Mouse (Mus musculus) ES-Bruce4 (cell line): ENCODE data around the gene Arrb1. TPM values are rescaled to one million over a fixed set of nuclear protein-coding genes. Genes with fewer than 3 reads are reported as not detected.

ENCODE experiments used
- H3K27ac ChIP-seq: 2 replicates; pipeline ENCODE4 v1.5.1; 2012; ENCODE audit warnings: low read length, inconsistent platforms; ENCODE audit not compliant: insufficient read depth
- H3K27me3 ChIP-seq: 2 replicates; pipeline ENCODE4 v1.6.1; 2012; ENCODE audit warnings: mild to moderate bottlenecking, low read length, inconsistent platforms; ENCODE audit not compliant: control insufficient read depth, poor library complexity, insufficient read depth, severe bottlenecking
- H3K36me3 ChIP-seq: 2 replicates; pipeline ENCODE4 v1.6.1; 2012; ENCODE audit warnings: inconsistent platforms, mild to moderate bottlenecking, low read length, moderate library complexity; ENCODE audit not compliant: control insufficient read depth, poor library complexity, insufficient read depth, severe bottlenecking
- H3K4me1 ChIP-seq: one replicate; pipeline ENCODE4 v1.8.1; 2011; ENCODE audit warnings: low read length; ENCODE audit not compliant: control insufficient read depth, insufficient read depth
- H3K4me3 ChIP-seq: 2 replicates; pipeline ENCODE4 v1.5.1; 2011; ENCODE audit warnings: low read depth, mild to moderate bottlenecking, low read length
- H3K9ac ChIP-seq: 2 replicates; pipeline ENCODE4 v1.6.1; 2012; ENCODE audit warnings: low read depth, mild to moderate bottlenecking, inconsistent platforms; ENCODE audit not compliant: poor library complexity, severe bottlenecking
- H3K9me3 ChIP-seq: replicated peaks from 2 replicates; pipeline ENCODE4 v1.6.1; 2012; ENCODE audit warnings: mild to moderate bottlenecking, low read length, inconsistent platforms; ENCODE audit not compliant: control insufficient read depth, poor library complexity, insufficient read depth, severe bottlenecking
- CTCF ChIP-seq: IDR thresholded peaks from one replicate; pipeline ENCODE4 v1.8.1; 2011; ENCODE audit warnings: low read depth, low read length
- EP300 ChIP-seq: IDR thresholded peaks from 2 replicates; pipeline ENCODE4 v1.6.1; 2011; ENCODE audit warnings: low read depth, low read length; ENCODE audit not compliant: insufficient read depth
- POLR2A ChIP-seq: IDR thresholded peaks from one replicate; pipeline ENCODE4 v1.8.1; 2011; ENCODE audit warnings: low read length; ENCODE audit not compliant: insufficient read depth
- polyA plus RNA-seq: library from polyadenylated mRNA; stranded (reverse); fragments of >200 nt; gene quantifications from 2 replicates; pipeline ENCODE4 v1.2.4, GENCODE M21; 2011; ENCODE audit warnings: low read depth; ENCODE audit not compliant: missing spikeins, insufficient read depth, insufficient read length

Arrb1 gene
- polyA plus RNA-seq, 1 experiment = 31.7 TPM

DNA sequence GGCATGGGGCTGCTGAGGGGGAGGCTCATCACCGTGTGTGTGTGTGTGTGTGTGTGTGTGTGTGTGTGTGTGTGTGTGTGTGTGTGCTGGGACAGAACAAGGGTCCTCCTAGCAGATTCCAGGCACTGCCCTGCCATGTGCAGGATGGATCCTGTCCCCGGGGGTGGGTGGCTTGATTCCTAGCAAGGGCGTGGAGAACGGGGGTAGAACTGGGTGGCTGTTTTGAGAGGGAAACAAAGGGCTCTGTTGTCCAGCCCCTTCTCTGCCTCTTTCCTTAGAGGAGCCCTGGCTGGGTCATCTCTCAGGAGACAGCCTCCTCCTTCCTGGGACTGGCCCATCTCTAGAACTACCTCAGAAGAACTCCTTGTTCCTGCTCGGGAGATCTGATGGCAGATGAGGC lies 5.9 kb downstream of the Arrb1 start:
- Histone ChIP-seq H3K4me1 (peaks cover 9% of the 10 kb centered on the region), H3K27me3 (no peaks in the 10 kb centered on the region), H3K4me3 (no peak overlapping the region), H3K9ac (no peak overlapping the region), H3K9me3 (no peaks in the 10 kb centered on the region), H3K27ac (no peak overlapping the region), H3K36me3 (no peaks in the 10 kb centered on the region)
- TF ChIP-seq EP300 = no peak
- TF ChIP-seq CTCF = no peak
- no peak for TF ChIP-seq POLR2A

GRCm38 (mm10) chr7:99544272-99544671 lies 9.0 kb downstream of the Arrb1 start:
- Histone ChIP-seq H3K4me3 (no peak overlapping the region), H3K27ac (no peak overlapping the region), H3K36me3 (no peaks in the 10 kb centered on the region), H3K4me1 (peaks cover 5% of the 10 kb centered on the region), H3K27me3 (no peaks in the 10 kb centered on the region), H3K9me3 (no peaks in the 10 kb centered on the region), H3K9ac (no peak overlapping the region)
- TF ChIP-seq POLR2A = no peak
- no peak for TF ChIP-seq CTCF
- TF ChIP-seq EP300 = no peak

DNA sequence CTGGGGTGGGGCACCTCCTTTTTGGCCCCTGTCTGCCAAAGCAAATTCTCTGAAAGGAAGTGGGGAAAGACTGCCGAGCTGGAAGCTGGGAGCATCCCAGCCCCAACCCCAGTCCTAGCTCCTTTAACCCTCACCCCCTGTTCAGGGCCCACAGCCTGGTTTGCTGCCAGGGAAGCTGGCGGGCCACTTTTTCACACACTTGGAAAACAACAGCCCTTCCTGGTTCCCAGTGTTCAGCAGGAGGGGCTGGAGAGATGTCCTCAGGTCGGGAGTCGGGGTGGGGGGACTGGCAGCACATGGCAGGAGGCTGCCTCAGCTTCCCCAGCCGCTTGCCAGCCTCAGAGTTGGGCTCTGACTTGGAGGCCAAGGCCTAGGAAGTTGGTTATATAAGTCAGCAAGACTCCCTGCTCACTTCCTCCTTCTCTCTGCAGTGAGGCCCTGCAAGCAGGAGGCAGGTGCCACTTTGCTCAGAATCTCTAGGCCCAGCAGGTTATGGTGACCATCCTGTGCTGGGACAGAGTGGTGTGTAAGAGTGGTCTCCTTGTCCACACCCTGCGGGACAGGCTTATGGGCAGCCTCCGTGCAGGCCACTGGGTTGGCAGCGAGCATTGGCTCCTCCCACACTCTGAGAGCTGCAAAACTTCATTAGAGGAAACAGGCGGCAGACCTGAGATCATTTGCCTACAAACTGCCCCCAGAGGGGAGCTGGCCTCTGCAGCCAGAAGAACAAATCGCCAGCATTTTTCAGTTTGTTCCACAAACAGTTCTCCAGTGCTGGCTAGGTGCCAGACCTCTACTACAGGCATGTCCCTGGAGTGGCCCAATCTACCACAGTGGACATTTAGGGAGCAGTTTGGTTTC lies 10.8 kb downstream of the Arrb1 start:
- no peak overlapping the region for H3K9ac ChIP-seq

DNA sequence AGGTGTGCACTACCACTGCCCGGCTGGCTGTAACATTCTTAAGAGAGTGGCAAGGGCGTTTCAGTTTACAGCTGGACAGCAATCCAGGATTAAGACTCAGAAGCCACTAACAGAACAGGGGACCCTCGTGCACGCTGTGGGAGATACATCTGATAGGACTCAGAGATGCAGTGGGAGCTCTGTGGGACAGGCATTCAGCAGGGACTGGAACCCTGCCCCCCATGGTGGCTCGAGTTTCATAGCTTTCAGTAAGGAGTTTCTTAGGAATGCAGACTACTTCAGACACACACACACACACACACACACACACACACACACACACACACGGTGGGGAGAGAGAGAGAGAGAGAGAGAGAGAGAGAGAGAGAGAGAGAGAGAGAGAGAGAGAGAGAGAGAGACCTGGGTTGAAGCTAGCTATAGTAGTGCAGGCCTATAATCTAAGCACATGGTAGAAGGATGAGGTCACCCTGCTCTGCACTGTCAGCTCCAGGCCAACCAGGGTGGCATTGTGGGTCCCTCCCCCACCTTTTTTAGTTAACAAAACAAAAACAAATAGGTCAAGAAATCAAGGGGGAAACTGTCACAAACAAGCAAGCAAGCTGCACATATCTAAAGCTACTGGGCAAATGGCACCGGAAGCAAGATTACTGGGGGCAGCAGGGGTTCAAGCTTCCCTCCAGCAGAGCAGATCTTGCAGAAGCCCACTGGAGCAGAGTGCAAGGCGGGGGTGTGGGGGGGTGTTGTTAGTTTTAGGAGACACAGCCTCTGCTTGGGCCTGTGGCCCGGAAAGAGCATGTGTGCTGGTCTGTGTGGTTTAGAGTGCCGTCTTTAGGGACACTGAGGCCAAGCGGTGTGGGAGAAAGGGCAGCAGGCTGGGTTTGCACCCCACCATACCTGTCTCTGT lies 12.6 kb downstream of the Arrb1 start:
- no peak for TF ChIP-seq POLR2A
- TF ChIP-seq CTCF = no peak
- no peak for TF ChIP-seq EP300
- no peaks in the 10 kb centered on the region for H3K4me1 ChIP-seq
- H3K9ac ChIP-seq = no peak overlapping the region
- H3K9me3 ChIP-seq = no peaks in the 10 kb centered on the region
- H3K27ac ChIP-seq = no peak overlapping the region
- H3K36me3 ChIP-seq = no peaks in the 10 kb centered on the region
- no peak overlapping the region for H3K4me3 ChIP-seq
- H3K27me3 ChIP-seq = no peaks in the 10 kb centered on the region

More for the DNA sequence above, 10.8 kb downstream of the Arrb1 start:
- Histone ChIP-seq H3K4me1 (no peaks in the 10 kb centered on the region), H3K27ac (no peak overlapping the region), H3K36me3 (no peaks in the 10 kb centered on the region), H3K27me3 (no peaks in the 10 kb centered on the region), H3K9me3 (no peaks in the 10 kb centered on the region), H3K4me3 (no peak overlapping the region)
- TF ChIP-seq CTCF (no peak), EP300 (no peak)

DNA sequence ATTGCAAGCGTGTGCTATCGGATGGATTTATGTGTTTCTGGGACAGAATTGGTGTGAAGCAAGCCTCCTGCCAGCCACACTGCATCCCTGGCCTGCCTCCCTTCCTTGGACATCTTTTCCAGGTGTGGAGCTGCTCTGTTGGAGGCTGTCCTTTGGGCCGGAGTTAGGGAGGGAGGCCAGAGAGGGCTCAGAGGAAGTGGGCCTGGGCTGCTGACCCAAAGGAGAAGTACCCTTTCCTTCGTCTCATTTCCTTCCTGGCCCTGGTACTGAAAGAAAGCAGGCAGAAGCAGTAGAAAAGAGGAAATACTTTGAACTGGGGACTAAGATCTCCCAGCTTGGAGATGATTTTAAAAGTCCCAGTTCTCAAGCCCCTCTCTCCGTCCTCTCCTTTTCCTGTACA lies 14.4 kb downstream of the Arrb1 start:
- Histone ChIP-seq H3K4me3 (no peak overlapping the region), H3K27ac (no peak overlapping the region), H3K9me3 (no peaks in the 10 kb centered on the region), H3K9ac (no peak overlapping the region), H3K4me1 (no peaks in the 10 kb centered on the region), H3K36me3 (no peaks in the 10 kb centered on the region), H3K27me3 (no peaks in the 10 kb centered on the region)
- TF ChIP-seq POLR2A = no peak
- TF ChIP-seq EP300 = no peak
- no peak for TF ChIP-seq CTCF
